Mouse (Mus musculus) lung, postnatal 10 days (tissue): ENCODE results near the gene Hist1h3a.
"Not testable (repeated sequence)": the region's sequence is repeated elsewhere in the genome, so short reads cannot be mapped to it uniquely, and the experiment has no call there.

ENCODE experiments used
- DNase-seq: peaks from one replicate; pipeline ENCODE4 v3.0.0; 2021

The Hist1h3a gene

DNA sequence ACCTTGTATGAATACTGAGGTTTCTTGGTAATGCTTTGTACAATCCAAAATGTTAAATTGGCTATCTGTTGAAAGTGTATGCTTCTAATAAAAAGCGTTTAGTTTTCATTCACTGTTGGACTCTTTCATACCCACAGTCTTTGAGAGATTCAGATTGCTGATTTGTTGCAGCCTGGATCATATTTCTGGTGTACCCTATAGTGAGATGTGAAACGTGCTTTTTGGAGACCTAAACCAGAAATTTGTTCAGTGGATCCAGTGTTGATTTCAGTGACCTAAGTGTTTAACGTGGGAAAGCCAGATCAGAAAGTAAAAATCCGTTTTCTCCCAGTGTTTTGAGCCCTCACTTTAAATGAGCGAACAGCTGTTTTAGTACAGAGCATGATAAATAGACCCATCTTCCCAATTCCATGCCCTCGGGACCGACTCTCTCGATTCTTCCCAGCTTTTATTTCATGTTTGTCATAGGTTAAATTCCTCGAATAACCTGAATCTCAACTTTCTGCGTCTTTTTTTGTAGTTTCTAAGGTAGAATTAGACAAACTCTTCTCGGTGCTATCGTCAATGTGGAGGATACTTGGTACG is 21.8 kb downstream of the Hist1h3a start:
- no peak for DNase-seq

DNA sequence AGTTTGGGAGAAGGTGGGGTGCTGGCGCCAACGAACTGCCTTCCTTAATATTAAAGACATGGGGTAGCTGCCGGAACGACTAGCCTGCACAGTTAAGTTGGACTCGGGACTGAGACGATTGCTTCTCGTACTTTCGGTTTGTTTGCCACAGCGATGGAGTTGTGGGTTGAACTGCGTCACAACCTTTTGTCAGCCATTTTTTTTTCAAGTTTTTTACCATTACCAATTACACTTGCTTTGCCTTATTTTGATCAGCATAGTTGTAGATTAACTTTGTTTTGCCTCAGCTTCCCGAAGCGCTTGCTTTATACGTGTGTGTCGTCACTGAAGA is 22.3 kb downstream of the Hist1h3a start:
- DNase-seq = no peak

GRCm38 (mm10) chr13:23739069-23739921 is 22.9 kb downstream of the Hist1h3a start:
- DNase-seq = peak; percentile 95

GRCm38 (mm10) chr13:23738677-23739068 is 23.5 kb downstream of the Hist1h3a start, which contains the start of gene Hist1h1c:
Gene Hist1h1c (plus strand): TSS chr13:23738808.
- peak; percentile 94 for DNase-seq

DNA sequence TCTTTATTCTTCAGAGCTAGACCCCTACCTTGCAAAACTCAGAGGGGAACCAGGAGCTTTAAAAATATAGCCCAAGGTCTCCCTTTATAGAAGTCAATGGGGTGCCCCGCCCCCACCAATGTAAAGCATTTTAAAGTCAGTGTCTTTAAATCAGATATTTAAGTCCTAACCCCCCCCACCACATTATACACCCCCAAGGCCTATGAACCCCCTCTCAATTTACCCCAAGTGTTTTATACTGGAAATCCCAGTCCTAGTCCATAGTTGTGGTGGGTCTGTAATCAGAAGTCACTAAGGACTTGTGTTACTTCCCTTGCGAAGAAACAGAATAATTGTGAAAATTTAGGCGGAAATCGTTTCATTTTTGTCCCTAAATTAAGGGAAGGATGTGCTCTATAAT is 24.1 kb downstream of the Hist1h3a start:
- no peak for DNase-seq

DNA sequence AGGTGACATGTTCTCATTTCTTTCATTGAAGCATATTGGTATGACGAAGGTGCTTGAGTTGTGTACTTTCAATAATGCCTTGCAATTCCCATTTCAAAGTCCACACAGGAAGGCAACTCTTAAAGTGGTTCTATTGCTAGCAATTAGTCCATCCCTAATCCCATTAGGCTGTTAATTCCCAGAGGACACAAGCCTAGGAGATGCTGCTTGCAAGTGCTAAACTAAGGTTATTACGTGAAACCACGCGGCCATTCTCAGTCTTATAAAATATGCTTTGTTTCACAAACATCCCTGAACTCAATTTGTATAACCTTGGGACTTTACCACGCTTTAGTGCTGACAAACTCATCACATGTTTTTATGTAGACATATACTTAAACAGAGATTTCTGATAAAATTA is 25.1 kb downstream of the Hist1h3a start:
- no peak for DNase-seq

- DNase-seq = peak; percentile 56
Measured at GRCm38 (mm10) chr13:23732156-23732804, 29.9 kb downstream of the Hist1h3a start.

DNA sequence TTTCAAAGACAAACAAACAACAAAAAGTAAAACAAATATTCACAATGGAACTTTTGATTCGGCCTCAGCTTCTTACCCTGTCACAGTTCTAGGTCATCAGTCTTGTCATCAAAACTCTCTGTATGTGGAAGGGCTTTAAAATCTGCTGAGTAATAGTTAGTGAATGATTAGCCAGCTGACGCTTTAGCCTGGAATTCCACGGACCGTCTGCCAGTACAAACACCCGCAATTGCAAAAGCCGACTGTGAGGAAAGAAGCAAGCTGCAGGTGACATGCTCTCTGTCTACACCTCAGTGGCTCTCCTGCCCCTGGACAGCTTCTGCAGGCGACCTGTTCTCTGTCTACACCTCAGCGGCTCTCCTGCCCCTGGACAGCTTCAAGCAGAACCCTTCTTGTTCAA is 31.7 kb downstream of the Hist1h3a start:
- peak; percentile 54 for DNase-seq

DNA sequence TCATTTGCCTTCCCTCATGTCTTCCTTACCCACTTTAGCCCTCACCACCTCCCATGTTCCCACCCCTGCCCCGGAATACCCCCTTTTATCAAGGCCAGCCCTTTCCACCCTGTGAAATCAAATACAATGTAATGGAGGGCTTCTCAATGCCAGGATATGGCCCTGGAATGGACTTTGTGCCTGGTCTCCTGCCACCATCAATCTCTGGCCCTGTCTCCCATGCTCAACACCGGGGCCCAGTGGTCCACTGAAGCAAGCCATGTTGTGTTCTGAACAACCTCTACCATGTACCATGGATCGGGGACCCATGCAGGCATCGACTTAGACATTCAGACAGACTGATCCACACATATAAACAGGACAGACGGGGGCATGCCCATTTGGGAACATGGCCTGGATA is 32.5 kb downstream of the Hist1h3a start:
- DNase-seq = no peak

DNA sequence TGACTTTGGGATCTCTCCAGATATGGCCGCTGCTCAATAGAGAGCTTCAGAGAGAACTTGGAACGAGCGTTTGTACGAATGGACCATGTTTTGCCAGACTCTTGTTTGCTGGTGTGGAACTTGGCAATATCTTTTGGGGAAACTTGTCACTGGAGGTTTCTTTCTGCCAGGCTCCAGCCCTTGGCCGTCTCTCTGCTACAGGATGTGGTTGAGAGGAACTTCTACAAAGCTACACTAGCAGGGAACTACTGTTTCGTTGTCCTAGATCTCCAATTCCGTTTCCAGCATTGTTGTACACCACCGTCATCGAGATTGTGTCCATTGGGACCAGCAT is 33.0 kb downstream of the Hist1h3a start:
- no peak for DNase-seq

GRCm38 (mm10) chr13:23728472-23729191 is 33.6 kb downstream of the Hist1h3a start:
- no peak for DNase-seq

DNA sequence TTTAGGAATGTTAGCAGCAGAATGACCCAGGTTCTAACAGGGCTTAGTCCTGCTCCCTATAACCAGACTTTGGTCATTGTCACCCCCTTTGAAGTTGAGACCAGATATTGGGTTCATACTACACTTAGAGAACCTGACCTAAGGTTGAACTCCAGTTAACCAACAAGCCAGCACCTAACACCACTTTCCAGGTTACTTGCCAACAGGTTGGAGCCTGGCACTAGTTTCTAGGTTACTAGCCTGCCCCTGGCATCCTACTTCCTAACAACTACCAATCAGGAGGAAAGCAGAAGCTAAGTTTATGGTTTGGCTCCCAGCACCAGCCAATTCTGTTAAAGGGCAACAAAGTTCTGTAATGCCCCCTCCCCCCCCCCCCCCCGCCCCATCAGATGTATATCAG is 37.0 kb downstream of the Hist1h3a start:
- no peak for DNase-seq

DNA sequence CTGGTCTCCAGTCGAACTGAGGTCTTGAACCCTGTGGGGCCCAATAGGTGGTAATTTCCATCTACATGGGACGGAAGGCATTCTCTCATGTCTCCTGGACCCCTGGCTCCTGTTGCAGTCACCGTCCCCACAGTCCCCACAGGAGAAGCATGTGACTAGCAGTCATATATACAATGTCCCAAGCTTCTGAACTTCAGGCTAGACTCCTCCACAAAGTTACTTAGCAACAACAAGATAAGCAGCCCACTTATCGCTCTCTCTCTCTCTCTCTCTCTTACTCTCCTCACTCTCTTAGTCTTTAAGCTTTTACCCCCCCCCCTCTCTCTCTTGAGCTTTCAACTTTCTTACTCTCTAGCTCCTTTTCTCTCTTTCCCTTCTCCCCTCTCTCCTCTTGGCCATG is 37.9 kb downstream of the Hist1h3a start:
- DNase-seq = no peak

DNA sequence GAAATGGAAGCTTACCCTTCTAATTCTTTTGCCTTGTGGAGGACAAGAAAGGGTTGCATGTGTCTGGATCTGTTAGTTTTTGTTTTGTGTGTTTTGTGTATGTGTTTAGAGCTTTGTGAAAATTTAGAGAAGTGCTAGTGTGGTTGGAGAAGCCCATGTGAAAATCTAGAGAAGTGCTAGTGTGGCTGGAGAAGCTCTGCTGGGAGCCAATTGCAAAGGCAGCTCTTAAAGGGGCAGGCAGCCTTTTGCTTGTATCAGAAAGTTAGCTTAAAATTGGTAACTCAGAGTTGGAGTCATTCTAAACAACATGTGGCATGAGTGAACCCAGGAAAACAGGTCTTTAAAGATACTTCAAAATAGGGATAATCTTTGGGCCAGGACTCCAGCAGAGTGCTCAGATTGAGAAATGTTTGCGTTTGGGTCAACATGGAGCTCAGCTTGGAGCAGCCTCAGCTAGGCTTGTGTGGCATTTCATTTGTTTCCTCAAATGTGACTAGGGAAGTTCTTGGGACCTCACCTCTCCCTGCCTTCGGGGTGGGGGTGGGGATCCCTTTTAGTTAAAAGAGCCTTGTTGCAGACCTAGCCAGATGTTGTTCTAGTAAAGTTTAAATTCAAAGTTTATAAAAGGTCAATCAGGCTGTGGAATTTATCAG is 44.5 kb downstream of the Hist1h3a start:
- DNase-seq = not testable (repeated sequence)

DNA sequence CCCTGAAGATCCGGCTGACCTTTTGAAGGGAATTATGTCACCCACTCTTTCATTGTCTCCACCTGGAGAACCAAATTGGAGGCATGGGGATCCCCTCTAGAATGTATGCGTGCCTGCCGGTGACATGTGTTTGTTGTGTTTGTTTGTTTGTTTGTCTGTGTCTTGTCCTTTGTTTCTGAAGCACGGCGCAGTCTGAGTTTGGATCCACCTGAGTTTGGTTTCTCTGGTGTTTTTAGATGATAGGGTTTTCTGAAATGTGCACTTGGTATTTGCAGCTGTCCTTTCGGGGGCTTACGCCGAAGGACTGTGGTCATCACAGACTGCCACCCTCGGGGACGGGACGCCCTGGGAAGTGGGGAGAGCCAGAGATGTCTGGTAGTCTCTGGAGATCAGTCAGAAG is 45.0 kb downstream of the Hist1h3a start:
- no peak for DNase-seq

DNA sequence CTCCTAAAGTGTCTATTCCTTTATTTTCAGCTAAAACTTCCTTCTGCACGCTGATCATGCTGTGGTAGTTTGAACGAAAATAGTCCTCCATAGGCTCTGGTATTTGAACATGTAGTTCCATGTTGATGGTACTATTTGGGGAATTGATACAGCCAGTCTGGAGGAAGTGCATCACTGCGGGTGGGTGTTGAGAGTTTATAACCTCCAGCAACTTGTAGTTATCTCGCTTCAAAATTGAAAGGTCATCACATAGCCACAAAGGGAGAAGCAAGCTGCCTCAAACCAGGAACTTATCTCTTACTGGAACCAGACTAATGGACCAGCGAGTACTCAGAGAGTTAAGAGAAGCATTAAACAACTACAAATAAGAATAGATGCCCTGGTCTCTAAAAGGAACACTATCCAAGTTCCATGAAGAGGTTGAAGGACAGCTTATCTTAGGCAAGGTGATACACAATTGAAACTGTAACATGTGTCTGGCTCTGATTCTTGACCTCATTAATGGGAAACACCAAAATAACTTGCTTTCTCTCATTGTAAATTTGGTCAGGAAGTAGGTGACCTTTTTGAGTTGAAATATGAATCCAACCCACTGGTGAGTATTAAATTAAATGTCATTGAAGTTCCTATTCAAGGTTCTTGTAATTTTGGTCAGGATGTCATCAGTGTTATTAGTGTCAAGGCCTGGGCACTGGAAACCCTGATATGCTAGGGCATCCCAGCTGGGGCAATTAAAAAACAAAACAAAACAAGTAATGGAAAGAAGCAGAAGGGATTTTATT is 45.7 kb downstream of the Hist1h3a start:
- no peak for DNase-seq
